Mouse (Mus musculus): ENCODE measurements around the gene Inpp5k. TPM values are rescaled to one million over a fixed set of nuclear protein-coding genes. Genes with fewer than 3 reads are reported as not detected.

Inpp5k gene
- polyA plus RNA-seq, 1 experiment from 2014 or later = 22.3 TPM

- Histone ChIP-seq H3K4me1 (peaks cover 39% of the 10 kb centered on the region), H3K9me3 (no peaks in the 10 kb centered on the region), H3K4me2 (no peak overlapping the region), H3K9ac (no peak overlapping the region), H3K27me3 (peaks cover 12% of the 10 kb centered on the region; the same call in 1 of the 2 replicates), H3K27ac (peak overlapping the region; percentile 2; the same call in 1 of the 2 replicates), H3K4me3 (no peak overlapping the region), H3K36me3 (peaks cover 27% of the 10 kb centered on the region)
- 74% methylated on average over 4 of the region's 4 CpGs for WGBS
- no peak for ATAC-seq (ENCODE audit: insufficient number of reproducible peaks, low FRiP score, low TSS enrichment, low read depth)
These were observed 18.4 kb downstream of the Inpp5k start for GRCm38 (mm10) chr11:75649155-75649561.

- peak within 1 kb of the TSS; percentile 66 for H3K4me3 ChIP-seq
- peaks cover 22% of the 10 kb centered on the region for H3K36me3 ChIP-seq
- H3K4me2 ChIP-seq = peak within 1 kb of the TSS; percentile 89
- H3K9me3 ChIP-seq = no peaks in the 10 kb centered on the region
- H3K4me1 ChIP-seq = peaks cover 51% of the 10 kb centered on the region
- peaks cover 12% of the 10 kb centered on the region; the same call in 1 of the 2 replicates for H3K27me3 ChIP-seq
- 72% methylated on average over 7 of the region's 7 CpGs for WGBS
- H3K27ac ChIP-seq = peak within 1 kb of the TSS; percentile 87
- H3K9ac ChIP-seq = peak within 1 kb of the TSS; percentile 65
- no peak for ATAC-seq (ENCODE audit: insufficient number of reproducible peaks, low FRiP score, low TSS enrichment, low read depth)
These were observed 19.5 kb downstream of the Inpp5k start, which contains the start of gene Myo1c for GRCm38 (mm10) chr11:75650311-75650710. Myo1c (plus strand) TSS chr11:75650504.

- H3K9ac ChIP-seq = peak overlapping the region; percentile 65
- peak overlapping the region; percentile 66 for H3K4me3 ChIP-seq
- no peaks in the 10 kb centered on the region for H3K9me3 ChIP-seq
- peaks cover 56% of the 10 kb centered on the region for H3K4me1 ChIP-seq
- WGBS = 38% methylated on average over 13 of the region's 13 CpGs
- peaks cover 12% of the 10 kb centered on the region; the same call in 1 of the 2 replicates for H3K27me3 ChIP-seq
- peak overlapping the region; percentile 87 for H3K27ac ChIP-seq
- peak overlapping the region; percentile 89 for H3K4me2 ChIP-seq
- ATAC-seq (ENCODE audit: insufficient number of reproducible peaks, low FRiP score, low TSS enrichment, low read depth) = no peak
- peaks cover 16% of the 10 kb centered on the region for H3K36me3 ChIP-seq
These were observed 20.2 kb downstream of the Inpp5k start for GRCm38 (mm10) chr11:75650958-75651425.

GRCm38 (mm10) chr11:75651426-75652221 is 20.8 kb downstream of the Inpp5k start:
- peaks cover 60% of the 10 kb centered on the region for H3K4me1 ChIP-seq
- peak; percentile 68; the same call in 1 of the 2 replicates for ATAC-seq (ENCODE audit: insufficient number of reproducible peaks, low FRiP score, low TSS enrichment, low read depth)
- H3K9ac ChIP-seq = peak overlapping the region; percentile 65
- H3K27ac ChIP-seq = peak overlapping the region; percentile 87
- peaks cover 14% of the 10 kb centered on the region for H3K36me3 ChIP-seq
- H3K9me3 ChIP-seq = no peaks in the 10 kb centered on the region
- peak overlapping the region; percentile 89 for H3K4me2 ChIP-seq
- WGBS = under 1% methylated on average over 54 of the region's 54 CpGs
- H3K4me3 ChIP-seq = peak overlapping the region; percentile 66
- peaks cover 12% of the 10 kb centered on the region; the same call in 1 of the 2 replicates for H3K27me3 ChIP-seq

GRCm38 (mm10) chr11:75652222-75652941 is 21.6 kb downstream of the Inpp5k start:
- H3K9me3 ChIP-seq = no peaks in the 10 kb centered on the region
- H3K9ac ChIP-seq = peak overlapping the region; percentile 65; the same call in 1 of the 2 replicates
- peak overlapping the region; percentile 66 for H3K4me3 ChIP-seq
- peak overlapping the region; percentile 87; the same call in 1 of the 2 replicates for H3K27ac ChIP-seq
- ATAC-seq (ENCODE audit: insufficient number of reproducible peaks, low FRiP score, low TSS enrichment, low read depth) = no peak
- H3K36me3 ChIP-seq = peaks cover 10% of the 10 kb centered on the region
- peak overlapping the region; percentile 89 for H3K4me2 ChIP-seq
- WGBS = 32% methylated on average over 20 of the region's 20 CpGs
- peaks cover 68% of the 10 kb centered on the region for H3K4me1 ChIP-seq
- peaks cover 12% of the 10 kb centered on the region; the same call in 1 of the 2 replicates for H3K27me3 ChIP-seq

GRCm38 (mm10) chr11:75652942-75653684 is 22.3 kb downstream of the Inpp5k start:
- Histone ChIP-seq H3K4me2 (peak overlapping the region; percentile 89), H3K36me3 (peaks cover 5% of the 10 kb centered on the region), H3K9me3 (no peaks in the 10 kb centered on the region), H3K27me3 (peaks cover 12% of the 10 kb centered on the region; the same call in 1 of the 2 replicates), H3K4me3 (peak overlapping the region; percentile 66), H3K4me1 (peaks cover 61% of the 10 kb centered on the region), H3K27ac (peak overlapping the region; percentile 89), H3K9ac (no peak overlapping the region)
- 32% methylated on average over 14 of the region's 14 CpGs for WGBS
- ATAC-seq (ENCODE audit: insufficient number of reproducible peaks, low FRiP score, low TSS enrichment, low read depth) = no peak

- Histone ChIP-seq H3K4me3 (peak overlapping the region; percentile 66), H3K36me3 (peaks cover 9% of the 10 kb centered on the region), H3K9me3 (no peaks in the 10 kb centered on the region), H3K27me3 (peaks cover 12% of the 10 kb centered on the region; the same call in 1 of the 2 replicates), H3K4me2 (peak overlapping the region; percentile 89), H3K4me1 (peaks cover 61% of the 10 kb centered on the region), H3K27ac (peak overlapping the region; percentile 89), H3K9ac (peak overlapping the region; percentile 49)
- WGBS = under 1% methylated on average over 42 of the region's 45 CpGs
- ATAC-seq (ENCODE audit: insufficient number of reproducible peaks, low FRiP score, low TSS enrichment, low read depth) = peak; percentile 63
These were observed 23.1 kb downstream of the Inpp5k start for GRCm38 (mm10) chr11:75653781-75654470.

- Histone ChIP-seq H3K4me3 (peak overlapping the region; percentile 78), H3K27ac (peak overlapping the region; percentile 89)
- ATAC-seq (ENCODE audit: insufficient number of reproducible peaks, low FRiP score, low TSS enrichment, low read depth) = no peak
These were observed 23.9 kb downstream of the Inpp5k start for GRCm38 (mm10) chr11:75654471-75655390.

GRCm38 (mm10) chr11:75655621-75656545 is 25.1 kb downstream of the Inpp5k start:
- Histone ChIP-seq H3K27me3 (peaks cover 12% of the 10 kb centered on the region; the same call in 1 of the 2 replicates), H3K4me2 (peak overlapping the region; percentile 76), H3K9me3 (no peaks in the 10 kb centered on the region), H3K4me1 (peaks cover 61% of the 10 kb centered on the region), H3K36me3 (peaks cover 29% of the 10 kb centered on the region), H3K4me3 (peak overlapping the region; percentile 78), H3K27ac (peak overlapping the region; percentile 89), H3K9ac (peak overlapping the region; percentile 76)
- ATAC-seq (ENCODE audit: insufficient number of reproducible peaks, low FRiP score, low TSS enrichment, low read depth) = peak; percentile 63
- WGBS = under 1% methylated on average over 71 of the region's 78 CpGs

More at GRCm38 (mm10) chr11:75654471-75655390, 23.9 kb downstream of the Inpp5k start:
- peaks cover 12% of the 10 kb centered on the region; the same call in 1 of the 2 replicates for H3K27me3 ChIP-seq
- peaks cover 63% of the 10 kb centered on the region for H3K4me1 ChIP-seq
- H3K36me3 ChIP-seq = peaks cover 17% of the 10 kb centered on the region
- H3K9me3 ChIP-seq = no peaks in the 10 kb centered on the region
- whole genome bisulfite sequencing = 45% methylated on average over 25 of the region's 25 CpGs
- H3K9ac ChIP-seq = no peak overlapping the region; the same call in 1 of the 2 replicates
- H3K4me2 ChIP-seq = peak overlapping the region; percentile 89

All from limb, embryonic 15.5 days (tissue).